In genomic region chr5:33009301-33009700, GRCm38 (mm10) we compare ENCODE assay signal across 10 mouse cellular contexts.
"Had no signal": no experiment of that assay in that cellular context is flagged by ENCODE, and none has a peak within 500 bp of the region (broad histone marks: within the 10 kb centered on the region; RNA-seq: fewer than 3 reads in every experiment).

No protein-coding gene starts in this region.

- H3K9ac ChIP-seq: intestine, embryonic 15.5 days; limb, embryonic 13.5 days; liver, embryonic 12.5 days had no signal

- H3K36me3 ChIP-seq: intestine, embryonic 15.5 days; limb, embryonic 13.5 days; liver, embryonic 12.5 days; midbrain, embryonic 10.5 days had no signal

- H3K27ac ChIP-seq: intestine, embryonic 15.5 days; limb, embryonic 13.5 days had no signal

- H3K9me3 ChIP-seq: intestine, embryonic 15.5 days; limb, embryonic 13.5 days; liver, embryonic 12.5 days; midbrain, embryonic 10.5 days had no signal

- H3K4me2 ChIP-seq: intestine, embryonic 15.5 days; limb, embryonic 13.5 days; liver, embryonic 12.5 days had no signal

- H3K4me3 ChIP-seq: intestine, embryonic 15.5 days; limb, embryonic 13.5 days; liver, embryonic 12.5 days; midbrain, embryonic 10.5 days; myocyte had no signal

- ATAC-seq: intestine, embryonic 15.5 days; liver, embryonic 12.5 days had no signal

- DNase-seq: kidney, adult 18-20 months; layer of hippocampus, postnatal 36 days; left cerebral cortex, postnatal 4 days; midbrain, embryonic 14.5 days; right cerebral cortex, postnatal 14 days had no signal

- H3K27me3 ChIP-seq: intestine, embryonic 15.5 days; limb, embryonic 13.5 days had no signal
